Mouse (Mus musculus): Measurements from ENCODE around the gene Cacfd1.

GRCm38 (mm10) chr2:27058251-27058650 lies 48.5 kb downstream of the Cacfd1 start:
- TF ChIP-seq CTCF (IDR thresholded peaks at IDR 0.05; ENCODE audit: insufficient read depth, low read depth, low read length) (no peak), POLR2A (IDR thresholded peaks at IDR 0.05; ENCODE audit: insufficient read depth, low read depth, low read length) (no peak)
